Mouse (Mus musculus): Measurements from ENCODE around the gene Gm11077.

Gm11077 gene

DNA sequence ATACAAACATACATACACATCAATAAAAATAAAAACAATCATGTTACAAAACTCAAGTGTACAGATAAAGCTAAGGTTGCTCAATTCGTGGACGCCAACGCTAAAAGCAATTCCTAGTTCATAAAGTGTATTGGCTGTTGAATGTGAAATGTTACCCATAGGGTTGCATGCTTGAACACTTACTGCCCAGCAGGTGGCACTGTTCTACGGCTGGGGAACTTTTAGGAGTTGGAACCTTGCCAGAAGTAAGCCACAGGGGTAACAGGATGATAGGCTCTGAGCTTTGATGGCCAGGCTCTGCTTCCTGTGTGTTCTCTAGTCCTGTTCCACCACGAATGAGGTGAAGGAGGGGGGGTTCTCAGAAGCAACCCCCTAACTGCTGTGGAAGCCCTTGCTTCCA, at the start of gene Gm11077:
TSS of gene Gm11077 (plus strand) at position 13 of the 400 bp plus-strand sequence.
- no peak for DNase-seq

DNA sequence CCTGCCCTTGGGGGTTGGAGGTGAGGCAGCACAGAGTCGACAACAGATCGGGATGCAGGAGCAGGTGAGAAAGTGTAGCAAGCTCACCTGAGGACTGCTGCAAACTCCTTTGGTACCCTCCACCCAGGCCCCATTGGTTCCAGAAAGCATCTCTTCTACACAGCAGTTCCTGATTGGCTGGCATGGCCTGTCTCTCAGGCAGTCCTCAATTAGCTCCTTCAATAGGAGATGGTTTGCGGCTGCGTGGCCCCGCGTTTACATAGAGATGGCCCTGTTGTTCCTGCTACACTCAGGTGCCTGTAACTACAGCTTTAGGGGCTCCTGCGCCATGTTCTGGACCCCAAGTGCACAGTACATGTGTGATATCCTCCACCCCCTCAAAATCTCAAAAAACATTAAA, 48.4 kb upstream of the Gm11077 start:
- no peak for DNase-seq

DNA sequence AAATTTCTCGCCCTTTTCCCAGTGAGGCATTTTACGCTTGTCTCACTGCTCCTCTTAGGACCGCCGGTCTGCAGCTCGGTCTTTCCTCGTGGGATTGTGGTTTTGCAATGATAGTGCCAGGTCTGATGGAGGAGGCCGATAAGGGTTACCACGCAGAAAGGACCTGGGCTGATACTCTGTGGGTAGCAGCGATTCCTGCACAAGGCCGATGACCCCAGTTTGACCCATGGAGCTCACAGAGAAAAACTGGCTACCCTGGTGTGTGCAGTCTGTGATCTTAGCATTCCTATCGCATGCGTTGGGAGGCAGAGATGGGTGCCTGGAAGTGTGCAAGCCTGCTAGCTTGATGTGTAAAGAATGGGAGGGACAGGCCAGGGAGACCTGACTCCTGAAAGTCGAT, 46.3 kb upstream of the Gm11077 start:
- no peak for DNase-seq

DNA sequence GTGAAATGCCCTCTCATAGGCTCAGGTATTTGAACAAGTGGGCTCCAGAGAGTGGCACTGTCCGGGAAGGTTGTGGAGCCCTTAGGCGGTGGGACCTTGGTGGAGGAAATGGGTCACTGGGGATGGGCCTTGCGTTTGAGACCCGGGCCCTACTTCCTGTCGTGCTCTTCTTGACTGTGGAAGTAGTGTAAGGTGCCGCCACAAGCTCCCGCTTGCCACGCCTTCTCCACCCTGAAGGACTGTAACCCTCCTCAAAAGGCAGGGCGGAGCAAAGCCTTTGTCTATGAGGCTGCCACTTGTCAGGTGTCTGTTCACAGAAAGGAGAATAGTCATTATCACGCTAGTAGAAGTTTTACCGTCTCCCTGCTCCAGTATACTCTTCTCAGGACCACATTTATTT, 44.7 kb upstream of the Gm11077 start:
- DNase-seq, result no peak

DNA sequence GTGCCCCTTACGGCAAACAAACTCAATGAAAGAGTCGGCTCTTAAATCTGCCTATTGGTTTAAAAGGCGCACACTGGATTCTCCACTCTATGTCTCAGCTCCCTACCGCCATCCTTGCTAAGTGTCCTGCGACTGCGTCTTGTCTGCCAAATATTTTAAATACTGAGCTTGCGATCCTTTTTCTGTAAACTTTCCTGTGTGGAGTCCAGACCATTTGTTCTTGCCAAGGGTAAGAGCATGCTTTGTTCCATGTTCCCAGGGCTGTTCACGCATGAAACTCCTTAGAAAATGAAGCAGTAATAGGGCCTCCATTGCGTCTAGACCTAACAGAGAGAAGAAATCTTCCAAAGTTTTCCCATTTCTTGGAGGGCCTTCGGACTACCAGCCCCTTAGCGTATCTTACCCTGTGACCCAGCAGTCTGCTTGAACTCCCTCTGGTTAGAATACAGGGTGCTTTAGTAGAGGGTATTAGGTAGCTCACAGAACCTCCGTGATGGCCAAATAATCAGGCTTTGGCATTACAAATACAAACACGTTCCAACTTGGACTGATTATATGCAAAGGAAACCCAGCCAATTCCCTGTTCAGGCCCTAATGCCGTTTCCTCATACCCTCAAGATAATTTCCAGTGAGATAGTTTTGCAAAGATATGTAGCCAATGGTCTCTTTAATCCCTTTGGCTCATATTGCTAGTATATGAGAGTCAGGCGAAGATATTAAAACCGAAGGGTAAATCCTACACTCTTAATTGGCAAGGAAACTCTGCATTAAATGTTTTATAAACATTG, 39.3 kb upstream of the Gm11077 start:
- DNase-seq, result no peak

DNA sequence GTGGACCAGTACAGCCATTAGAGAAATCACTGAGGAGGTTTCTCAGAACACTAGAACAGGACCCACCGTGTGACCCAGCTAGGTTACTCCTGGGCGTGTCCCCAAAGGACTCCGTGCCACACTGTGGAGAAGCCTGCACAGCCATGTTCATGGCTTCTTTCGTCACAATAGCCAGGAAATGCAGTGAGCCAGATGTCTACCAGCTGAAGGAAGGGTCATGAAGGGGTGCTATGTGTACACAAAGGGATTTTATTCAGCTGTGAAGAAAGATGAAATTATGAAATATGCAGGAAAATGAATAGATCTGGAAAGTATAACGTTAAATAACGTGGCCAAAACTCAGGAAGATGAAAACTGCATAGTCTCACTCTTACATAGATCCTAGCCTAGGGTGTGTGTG, 36.9 kb upstream of the Gm11077 start:
- DNase-seq, result no peak

DNA sequence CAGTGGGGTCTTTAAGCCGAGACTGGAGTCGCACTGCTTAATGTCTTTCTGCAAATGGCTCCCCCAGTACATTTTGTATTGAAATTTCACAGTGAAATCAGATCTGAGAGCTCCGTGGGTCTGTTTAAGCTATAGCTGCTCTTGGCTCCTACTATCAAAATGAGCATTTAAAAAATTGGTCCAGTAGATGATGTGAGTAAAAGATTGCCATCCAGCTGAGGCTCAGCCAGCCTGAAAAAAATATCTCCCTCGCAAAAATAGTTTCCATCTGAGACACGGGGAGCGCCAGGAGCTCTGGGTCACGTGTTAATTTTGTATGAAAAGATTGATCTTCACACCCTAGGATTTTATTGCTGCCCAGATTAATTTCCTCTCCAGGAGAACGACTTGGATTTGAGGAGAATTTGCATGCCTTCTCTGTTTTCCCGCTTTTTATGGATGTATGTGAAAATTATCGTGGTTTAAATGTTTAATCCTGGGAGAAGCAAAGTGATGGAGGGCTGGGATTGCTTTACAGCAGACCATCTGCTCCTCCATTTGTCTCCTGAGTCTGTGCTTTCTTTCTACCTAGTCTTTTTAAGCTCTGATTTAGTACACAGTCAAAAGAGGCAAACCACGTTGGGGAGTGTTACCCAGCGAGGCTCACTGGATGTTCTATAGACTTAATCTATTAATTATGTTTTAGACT, 32.7 kb upstream of the Gm11077 start:
- no peak for DNase-seq

DNA sequence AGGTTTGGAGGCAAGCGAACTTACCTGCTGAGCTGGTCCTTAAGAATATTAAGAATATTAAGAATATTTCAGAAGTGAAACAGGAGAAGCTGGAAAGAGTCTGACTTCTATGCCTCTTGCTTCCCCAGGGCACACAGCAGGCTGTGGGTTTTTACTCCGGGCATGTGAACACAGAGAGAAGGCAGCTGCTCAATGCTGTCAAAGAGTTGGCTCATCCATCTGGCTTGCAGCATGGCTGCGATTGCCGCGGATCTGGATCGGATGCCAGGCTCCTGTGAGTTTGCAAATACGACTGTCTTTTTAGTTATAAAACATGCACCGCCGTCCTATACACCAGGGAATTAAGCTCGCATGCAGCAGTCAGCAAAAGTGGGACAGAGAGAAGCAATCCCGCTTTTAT, 31.1 kb upstream of the Gm11077 start:
- peak; percentile 16 to 37 for DNase-seq

DNA sequence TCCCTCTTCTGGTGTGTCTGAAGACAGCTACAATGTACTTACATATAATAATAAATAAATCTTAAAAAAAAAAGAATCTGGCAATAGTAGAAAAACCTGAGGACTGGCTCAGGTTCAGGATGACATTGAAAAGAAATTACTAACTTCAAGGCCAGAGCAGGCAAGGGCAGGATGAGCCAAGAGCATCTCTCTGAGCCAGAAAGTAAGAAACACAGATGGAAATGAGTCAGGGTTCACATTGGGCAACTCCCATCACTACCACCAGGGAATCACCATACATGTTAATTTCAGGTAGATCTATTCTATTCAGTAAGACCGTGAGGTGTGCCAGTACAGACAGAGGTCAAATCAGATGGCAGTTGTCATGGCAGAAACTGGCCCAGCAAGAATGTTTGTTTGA, 30.5 kb upstream of the Gm11077 start:
- DNase-seq, result no peak

DNA sequence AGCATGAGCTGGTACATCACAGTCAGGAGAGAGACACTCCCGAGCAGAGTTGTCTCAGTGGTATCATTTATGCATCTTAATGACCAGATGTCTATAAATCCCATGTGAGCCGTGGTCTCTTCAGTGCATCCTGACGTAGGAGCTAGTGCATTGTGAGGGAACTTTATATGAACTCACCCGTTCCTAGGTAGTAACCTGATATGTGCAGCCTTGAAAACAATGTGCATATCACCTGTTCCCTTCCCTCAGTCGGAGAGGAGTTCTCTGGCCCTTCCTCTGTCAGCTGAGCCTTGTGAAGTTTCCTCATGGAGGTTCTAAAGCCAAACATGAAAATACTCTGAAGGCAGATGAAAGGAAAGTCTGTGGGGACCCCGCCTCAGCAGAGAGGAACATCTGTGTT, 27.8 kb upstream of the Gm11077 start:
- DNase-seq, result no peak

DNA sequence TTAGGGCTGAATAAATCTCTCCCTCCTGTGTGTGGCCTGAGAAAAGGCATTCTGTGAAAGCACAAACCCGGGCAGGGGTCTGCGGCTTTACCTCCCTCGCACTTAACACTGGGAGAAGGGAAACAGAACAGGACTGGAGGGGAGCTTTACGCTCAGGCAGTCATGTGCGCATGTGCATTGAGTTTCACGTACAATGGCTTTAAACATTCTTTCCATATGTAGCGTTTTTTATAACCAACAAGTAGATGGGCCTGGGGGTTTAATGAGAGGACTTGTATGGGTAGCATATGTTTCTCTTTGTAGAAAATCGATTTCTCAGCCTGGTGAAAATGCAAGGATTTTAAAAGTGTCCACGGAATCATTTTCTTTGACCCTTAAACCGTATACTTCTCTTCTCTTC, 24.0 kb upstream of the Gm11077 start:
- no peak for DNase-seq

DNA sequence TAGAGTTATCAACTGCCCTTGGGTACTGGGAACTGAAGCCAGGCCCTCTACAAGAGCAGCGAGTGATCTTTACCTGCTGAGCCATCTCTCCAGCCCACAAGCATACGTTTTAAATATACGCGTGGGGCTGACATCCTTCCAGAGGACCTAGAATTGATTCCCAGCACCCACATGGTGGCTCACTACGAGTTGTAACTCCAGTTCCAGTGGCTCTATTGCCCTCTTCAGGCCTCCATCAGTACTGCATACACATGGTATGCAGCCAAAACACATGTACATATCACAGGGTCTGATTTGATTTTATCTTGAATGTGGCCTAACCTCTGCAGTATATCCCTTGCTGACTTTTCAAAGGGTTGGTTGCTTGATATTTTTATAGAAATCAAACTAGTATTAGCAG, 23.0 kb upstream of the Gm11077 start:
- DNase-seq, result no peak

DNA sequence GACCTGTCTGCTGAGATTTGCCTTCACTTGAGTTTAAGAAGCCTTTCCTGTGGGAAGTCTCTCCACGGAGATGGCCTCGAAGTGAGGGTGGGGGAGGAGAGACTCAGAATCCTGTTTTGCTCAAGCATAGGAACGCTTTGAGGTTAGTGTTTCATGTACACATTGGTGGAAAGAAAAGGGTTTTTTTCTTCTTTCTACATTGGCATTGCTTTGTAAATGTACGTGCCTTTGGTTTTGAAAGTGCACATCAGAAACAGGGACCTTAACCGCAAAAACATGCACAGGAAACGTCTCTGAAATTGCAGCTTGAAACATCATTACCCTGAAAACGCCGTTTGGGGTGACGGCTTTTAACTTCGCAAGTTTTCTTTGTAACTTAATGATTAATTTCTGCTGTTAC, 21.0 kb upstream of the Gm11077 start:
- DNase-seq, result no peak

DNA sequence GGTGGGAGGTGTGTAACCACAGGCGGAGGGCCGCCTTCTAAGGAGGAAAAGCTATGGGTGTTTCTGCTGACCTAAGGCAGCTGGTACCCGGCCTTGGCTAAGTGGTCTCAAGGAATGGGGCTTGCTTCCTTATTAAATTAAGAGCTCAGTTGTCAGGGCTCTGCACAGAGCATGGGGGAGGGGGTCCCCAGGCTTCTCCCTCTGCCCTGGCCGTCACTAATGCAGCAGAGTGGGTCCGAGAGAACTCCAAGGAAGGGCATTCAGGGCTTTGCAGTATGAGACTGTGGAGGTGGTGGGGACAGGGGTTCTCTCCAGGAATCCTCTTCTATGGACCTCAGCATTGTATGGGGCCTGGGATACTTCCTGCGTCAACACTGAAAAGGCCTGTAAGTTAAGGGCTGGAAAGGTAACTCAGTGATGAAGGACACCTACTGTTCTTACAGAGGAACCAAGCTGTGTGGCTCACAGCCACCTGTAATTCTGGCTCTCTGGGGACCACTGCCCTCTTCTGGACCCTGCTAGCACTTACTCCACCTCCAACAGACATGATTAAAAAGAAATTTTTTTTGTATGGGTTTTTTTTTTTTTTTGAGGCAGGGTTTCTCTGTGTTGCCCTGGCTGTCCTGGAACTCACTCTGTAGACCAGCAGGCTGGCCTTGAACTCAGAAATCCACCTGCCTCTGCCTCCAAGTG, 19.5 kb upstream of the Gm11077 start:
- no peak for DNase-seq

DNA sequence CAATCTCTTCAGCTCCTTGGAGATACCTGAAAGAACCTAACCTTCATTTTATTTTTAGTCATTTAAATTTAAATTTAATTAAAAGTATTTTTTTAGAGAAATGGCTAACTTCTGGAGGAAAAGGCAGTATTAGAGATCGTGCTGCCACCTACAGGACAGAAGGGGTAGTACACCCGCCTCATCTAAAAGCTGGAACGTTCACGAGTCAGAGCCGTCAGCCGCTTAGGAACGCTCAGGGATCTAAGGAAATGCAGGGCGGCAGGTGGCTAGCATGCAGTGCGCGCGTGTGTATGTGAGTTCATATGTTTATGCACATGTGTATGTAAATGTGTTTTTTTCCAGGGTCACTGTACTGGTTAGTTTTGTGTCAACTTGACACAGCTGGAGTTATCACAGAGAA, 16.3 kb upstream of the Gm11077 start:
- DNase-seq, result peak; percentile 53 to 55

DNA sequence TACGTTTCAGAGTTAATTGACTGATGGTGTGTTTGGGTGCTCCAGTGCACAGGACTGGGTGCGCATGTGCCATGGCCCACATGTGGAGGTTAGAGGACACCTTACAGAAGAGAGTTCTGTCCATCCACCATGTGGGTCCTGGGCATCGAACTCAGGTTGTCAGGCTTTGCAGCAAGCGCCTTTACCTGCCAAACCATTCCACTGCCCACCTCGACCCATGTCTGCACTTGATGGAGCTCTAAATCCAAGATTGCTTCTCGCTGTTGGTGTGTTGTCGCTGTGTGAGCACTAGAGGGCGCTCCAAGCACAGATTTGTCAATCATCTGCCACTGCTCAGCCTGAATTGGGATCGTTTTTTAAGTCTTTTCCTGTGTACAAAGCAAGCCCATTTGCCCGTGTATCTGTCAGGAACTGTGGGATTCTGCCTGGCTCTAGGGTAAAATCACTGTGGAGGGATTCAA, 14.1 kb upstream of the Gm11077 start:
- peak; percentile 53 to 58 for DNase-seq

DNA sequence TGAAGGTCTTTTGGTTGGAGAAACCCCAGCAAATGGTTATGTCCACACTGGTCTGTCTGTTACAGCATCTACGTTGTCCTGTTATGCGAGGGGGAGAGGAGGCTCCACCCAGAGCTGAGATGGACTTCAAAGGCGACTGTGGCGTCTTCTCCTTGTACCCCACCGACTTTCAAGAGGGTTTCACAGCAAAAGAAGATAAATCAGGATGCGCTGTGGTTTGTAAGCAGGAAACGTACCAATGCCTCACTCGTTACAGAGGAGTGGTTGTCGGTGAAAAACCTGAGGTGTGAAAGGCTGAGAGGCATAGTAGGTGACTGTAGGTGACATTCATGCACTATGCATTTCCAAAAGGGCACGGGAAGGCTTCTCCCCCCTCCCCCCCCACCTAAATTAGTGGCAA, 7.0 kb upstream of the Gm11077 start:
- no peak for DNase-seq

DNA sequence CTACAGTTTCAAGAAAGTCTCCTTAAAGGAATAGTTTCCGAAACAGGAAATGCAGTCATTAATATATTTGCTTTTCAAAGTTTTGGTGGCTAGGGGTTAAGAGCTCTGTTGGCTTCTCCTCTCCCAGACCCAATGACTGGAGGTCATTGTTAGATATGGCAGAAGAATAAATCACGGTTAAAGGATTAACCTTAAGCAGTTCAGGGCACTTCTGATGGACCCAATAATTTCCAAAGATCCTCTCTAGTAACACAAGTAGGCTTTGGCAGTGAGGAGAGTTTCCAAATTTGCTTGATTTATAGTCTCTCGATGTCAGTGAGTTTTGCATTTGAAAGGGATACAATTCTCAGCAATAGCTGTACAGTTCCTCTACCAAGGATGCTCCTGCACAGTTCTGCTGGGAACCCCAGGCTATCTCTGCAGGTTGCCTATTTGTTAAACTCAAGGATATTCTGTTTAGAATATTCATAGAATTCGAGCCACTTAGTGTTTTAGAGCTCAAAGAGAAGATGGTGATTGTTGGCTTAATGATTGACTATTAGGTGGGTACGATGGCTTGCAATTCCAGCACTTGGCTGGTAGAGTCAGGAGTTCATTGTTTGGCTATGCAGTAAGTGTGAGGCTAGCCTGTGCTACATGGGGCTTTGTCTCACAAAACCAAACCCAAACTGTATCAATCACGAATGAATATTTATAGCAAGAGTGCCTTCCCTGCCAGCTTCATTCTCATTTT, 1.8 kb downstream of the Gm11077 start:
- DNase-seq, result no peak

DNA sequence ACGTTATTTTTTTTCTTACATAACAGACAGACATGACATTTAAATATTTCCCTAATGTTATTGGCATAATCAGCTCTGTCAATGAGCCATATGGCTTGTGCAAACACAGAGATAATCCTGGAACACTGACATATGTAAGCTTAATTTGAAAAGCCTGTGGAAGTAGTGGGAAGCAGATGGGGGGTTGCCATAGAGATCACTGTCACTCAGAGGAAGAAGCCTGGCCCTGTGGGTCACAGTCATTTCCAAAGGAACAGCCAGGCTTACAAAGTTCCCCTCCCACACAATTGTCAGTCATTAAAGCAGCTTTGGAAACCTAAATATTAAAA, 2.3 kb downstream of the Gm11077 start:
- no peak for DNase-seq

DNA sequence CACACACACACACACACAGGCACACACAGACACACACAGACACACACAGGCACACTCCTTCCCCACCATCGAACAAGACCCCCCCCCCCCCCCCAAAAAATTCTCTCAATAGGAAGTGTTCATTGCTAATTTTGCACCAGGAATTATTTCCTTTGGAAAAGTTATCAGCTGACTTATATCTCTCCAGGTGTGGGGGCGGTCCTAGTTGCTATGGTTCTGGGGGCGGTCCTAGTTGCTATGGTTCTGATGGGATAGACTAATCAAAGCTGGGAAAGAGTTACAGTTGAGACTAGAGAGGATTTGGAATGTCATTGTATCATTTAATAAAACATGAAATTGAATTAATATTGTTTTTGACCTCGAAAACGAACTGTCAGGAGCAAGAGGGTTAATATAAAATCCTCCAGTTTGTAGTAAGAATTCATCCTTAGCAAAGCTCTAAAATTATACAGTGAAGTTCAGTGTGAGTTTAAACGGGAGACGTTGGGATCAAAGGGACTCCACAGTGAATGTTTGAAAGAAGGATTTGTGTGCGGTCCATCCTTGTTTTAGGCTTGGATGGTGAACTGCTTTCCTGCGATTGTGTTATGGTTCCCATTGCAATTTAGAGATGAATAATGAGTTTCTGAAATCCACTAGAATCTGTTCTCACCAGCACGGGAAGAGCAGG, 4.0 kb downstream of the Gm11077 start:
- DNase-seq, result no peak

DNA sequence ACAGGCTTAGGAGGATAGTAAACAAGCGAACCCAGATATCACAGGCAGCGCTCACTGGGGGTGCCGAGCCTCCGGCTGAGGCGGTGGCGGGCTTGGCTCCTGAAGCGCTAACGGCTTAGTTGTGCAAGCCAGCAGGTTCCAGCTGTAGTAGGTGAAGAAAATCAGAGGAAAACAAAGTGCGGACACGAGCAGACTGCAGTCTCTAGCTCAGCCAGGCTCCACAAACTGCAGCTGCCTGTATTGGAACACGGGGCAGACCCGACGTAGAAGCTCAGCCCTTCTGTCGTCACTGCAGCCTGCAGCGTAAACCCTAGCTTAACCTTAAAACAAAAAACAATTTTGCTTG, 4.5 kb downstream of the Gm11077 start:
- no peak for DNase-seq

DNA sequence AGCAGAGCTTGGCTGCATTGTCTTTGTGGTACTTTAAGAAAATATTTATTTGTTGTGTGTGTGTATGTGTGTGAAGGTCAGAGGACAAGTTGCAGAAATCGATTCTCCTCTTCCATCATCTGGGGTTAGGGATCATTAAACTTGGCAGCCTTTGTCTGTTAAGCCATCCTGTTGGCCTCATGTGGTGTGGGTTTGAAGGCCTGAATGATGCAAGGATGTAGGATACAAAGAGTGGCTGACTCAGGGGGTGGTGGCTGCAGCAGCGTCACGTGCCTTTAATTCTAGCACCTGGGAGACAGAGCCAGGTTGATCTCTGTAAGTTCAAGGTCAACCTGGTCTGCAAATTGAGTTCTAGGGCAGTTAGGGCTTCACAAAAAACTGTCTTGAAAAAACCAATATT, 16.5 kb downstream of the Gm11077 start:
- no peak for DNase-seq

DNA sequence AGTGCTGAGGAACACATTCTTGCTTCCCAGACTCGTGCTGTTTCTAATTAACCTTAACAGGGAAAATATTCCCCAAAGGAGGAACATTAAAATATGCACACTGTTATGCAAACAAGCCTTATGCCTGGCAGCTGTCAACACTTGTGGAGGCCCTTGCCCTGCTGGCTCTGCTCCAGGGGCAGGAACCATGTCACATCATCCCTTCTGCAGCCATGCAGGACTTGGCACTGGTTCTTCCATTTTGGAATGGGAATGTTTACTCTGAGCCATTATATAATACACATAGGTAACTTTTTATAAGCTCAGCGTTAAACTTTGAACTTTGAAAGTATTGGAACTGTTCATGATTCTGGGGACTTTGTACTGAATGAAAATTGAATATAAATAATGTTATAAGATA, 18.5 kb downstream of the Gm11077 start:
- no peak for DNase-seq

Measured in lung, adult 18-20 months (tissue).